Mouse (Mus musculus) cerebellum, postnatal 25 days (tissue): ENCODE data around the gene Pacs2.
A peak's percentile ranks its signal among the peaks of the same experiment; 100 is the strongest.

Source experiments
- DNase-seq, 2 experiments: peaks; one replicate each; pipeline ENCODE4 v3.0.0; 2021; ENCODE audit warnings: mixed read lengths in 2 of 2

The Pacs2 gene

GRCm38 (mm10) chr12:113013021-113013491 is 1.3 kb upstream of the Pacs2 start:
- DNase-seq = peak in 1 of 2 experiments; percentile 49

- peak; percentile 75 to 81 for DNase-seq
Observed at GRCm38 (mm10) chr12:113014561-113015556, 551 bp downstream of the Pacs2 start.

- DNase-seq = no peak
Observed at GRCm38 (mm10) chr12:113015956-113016355, 1.6 kb downstream of the Pacs2 start.

- DNase-seq = no peak
Observed at GRCm38 (mm10) chr12:113016976-113017375, 2.7 kb downstream of the Pacs2 start.

GRCm38 (mm10) chr12:113017429-113017984 is 3.2 kb downstream of the Pacs2 start:
- no peak for DNase-seq

GRCm38 (mm10) chr12:113018763-113019162 is 4.5 kb downstream of the Pacs2 start:
- no peak for DNase-seq

GRCm38 (mm10) chr12:113021488-113021887 is 7.2 kb downstream of the Pacs2 start:
- DNase-seq = no peak

- DNase-seq = no peak
Observed at GRCm38 (mm10) chr12:113023082-113023481, 8.8 kb downstream of the Pacs2 start.

GRCm38 (mm10) chr12:113026557-113026956 is 12.2 kb downstream of the Pacs2 start:
- DNase-seq = no peak

GRCm38 (mm10) chr12:113027495-113027894 is 13.2 kb downstream of the Pacs2 start:
- peak in 1 of 2 experiments; percentile 6 for DNase-seq

- DNase-seq = no peak
Observed at GRCm38 (mm10) chr12:113028067-113028466, 13.8 kb downstream of the Pacs2 start.

- no peak for DNase-seq
Observed at GRCm38 (mm10) chr12:113028898-113029297, 14.6 kb downstream of the Pacs2 start.

- DNase-seq = no peak
Observed at GRCm38 (mm10) chr12:113030046-113030445, 15.7 kb downstream of the Pacs2 start.

GRCm38 (mm10) chr12:113030993-113031392 is 16.7 kb downstream of the Pacs2 start:
- DNase-seq = no peak

- DNase-seq = no peak
Observed at GRCm38 (mm10) chr12:113031441-113031840, 17.1 kb downstream of the Pacs2 start.

GRCm38 (mm10) chr12:113032296-113033250 is 18.3 kb downstream of the Pacs2 start:
- peak; percentile 49 to 60 for DNase-seq

- no peak for DNase-seq
Observed at GRCm38 (mm10) chr12:113035093-113035492, 20.8 kb downstream of the Pacs2 start.

- DNase-seq = no peak
Observed at GRCm38 (mm10) chr12:113036996-113037395, 22.7 kb downstream of the Pacs2 start.

- DNase-seq = no peak
Observed at GRCm38 (mm10) chr12:113038414-113038813, 24.1 kb downstream of the Pacs2 start.

GRCm38 (mm10) chr12:113041481-113042439 is 27.5 kb downstream of the Pacs2 start:
- peak; percentile 50 to 72 for DNase-seq

- DNase-seq = no peak
Observed at GRCm38 (mm10) chr12:113042543-113042942, 28.2 kb downstream of the Pacs2 start.
